Mouse (Mus musculus) G1E (cell line): ENCODE measurements around the gene Fam155a. TPM values are rescaled to one million over a fixed set of nuclear protein-coding genes. Genes with fewer than 3 reads are reported as not detected.

Experiments used
- ATAC-seq: 2 replicates; pipeline ENCODE4 v1.8.0; 2016; ENCODE audit warnings: mild to moderate bottlenecking; ENCODE audit not compliant: insufficient number of reproducible peaks, poor library complexity, low FRiP score, severe bottlenecking; ENCODE audit errors: extremely low read depth
- DNase-seq: peaks from one replicate; pipeline ENCODE4 v3.0.0; 2012; ENCODE audit warnings: low spot score
- H3K27me3 ChIP-seq: 2 replicates; pipeline ENCODE4 v1.6.1; 2012; ENCODE audit warnings: mild to moderate bottlenecking, low read length, inconsistent platforms; ENCODE audit not compliant: insufficient read depth
- H3K36me3 ChIP-seq: replicated peaks from 2 replicates; pipeline ENCODE3; 2012; ENCODE audit warnings: mild to moderate bottlenecking, inconsistent platforms
- H3K4me1 ChIP-seq: 2 replicates; pipeline ENCODE4 v1.6.1; 2012; ENCODE audit warnings: low read depth, low read length, inconsistent platforms, mixed read lengths; ENCODE audit not compliant: insufficient read depth
- H3K4me3 ChIP-seq: 2 replicates; pipeline ENCODE4 v1.5.1; 2012; ENCODE audit warnings: low read depth, mild to moderate bottlenecking, inconsistent platforms, low read length, moderate library complexity, mixed read lengths
- H3K9me3 ChIP-seq: replicated peaks from 2 replicates; pipeline ENCODE4 v1.6.1; 2012; ENCODE audit warnings: inconsistent platforms
- CTCF ChIP-seq: IDR thresholded peaks from 2 replicates; pipeline ENCODE4 v1.5.1; 2012; ENCODE audit warnings: low read depth, low read length, inconsistent platforms, mixed read lengths
- GATA1 ChIP-seq: IDR thresholded peaks from 2 replicates; pipeline ENCODE4 v1.6.1; 2012; ENCODE audit warnings: borderline replicate concordance, low read length, inconsistent platforms, mixed read lengths
- GATA2 ChIP-seq: IDR thresholded peaks from 2 replicates; pipeline ENCODE4 v1.6.1; 2012; ENCODE audit warnings: low read depth, low read length, inconsistent platforms, borderline replicate concordance
- POLR2AphosphoS5 ChIP-seq: IDR thresholded peaks from 2 replicates; pipeline ENCODE4 v1.6.1; 2012; ENCODE audit warnings: low read depth, low read length, inconsistent platforms; ENCODE audit not compliant: insufficient replicate concordance
- TAL1 ChIP-seq: conservative IDR thresholded peaks from 2 replicates; pipeline ENCODE4 v1.6.1; 2012; ENCODE audit warnings: low read depth, low read length, inconsistent platforms, mixed read lengths
- polyA plus RNA-seq: library from polyadenylated mRNA; stranded (reverse); fragments of >175 nt; gene quantifications from 2 replicates; pipeline ENCODE4 v1.2.3, GENCODE M21; 2012
- total RNA-seq, 2 experiments: library from RNA; stranded (forward) in 1 of 2; stranded (reverse) in 1 of 2; fragments of 200-1000 nt in 1 of 2; fragments of >200 nt in 1 of 2; fragmentation: Nextera tagmentation in 1 of 2; gene quantifications; 2 replicates each; pipeline ENCODE4 v1.2.3; 2014 to 2017

The Fam155a gene
- total and polyA plus RNA-seq, 3 experiments = 0.27 TPM; not detected in 2

- H3K4me3 ChIP-seq = no peak overlapping the region
- TF ChIP-seq TAL1 (no peak), GATA2 (no peak), GATA1 (no peak), CTCF (no peak), POLR2AphosphoS5 (no peak)
- H3K27me3 ChIP-seq = no peaks in the 10 kb centered on the region
- H3K4me1 ChIP-seq = no peaks in the 10 kb centered on the region
- DNase-seq = peak; percentile 4
- H3K36me3 ChIP-seq = no peaks in the 10 kb centered on the region
- no peak for ATAC-seq
- H3K9me3 ChIP-seq = no peaks in the 10 kb centered on the region
These were observed 461.5 kb downstream of the Fam155a start for GRCm38 (mm10) chr8:9309456-9309855.

- ATAC-seq = no peak
These were observed 467.3 kb downstream of the Fam155a start for GRCm38 (mm10) chr8:9303526-9304135.

GRCm38 (mm10) chr8:9295046-9295445 is 475.9 kb downstream of the Fam155a start:
- no peaks in the 10 kb centered on the region for H3K4me1 ChIP-seq
- no peak for ATAC-seq
- DNase-seq = no peak
- no peak overlapping the region for H3K4me3 ChIP-seq
- H3K27me3 ChIP-seq = no peaks in the 10 kb centered on the region
- H3K9me3 ChIP-seq = no peaks in the 10 kb centered on the region
- TF ChIP-seq TAL1 (no peak), POLR2AphosphoS5 (no peak), GATA2 (no peak), GATA1 (no peak), CTCF (no peak)
- H3K36me3 ChIP-seq = no peaks in the 10 kb centered on the region

More at GRCm38 (mm10) chr8:9303526-9304135, 467.3 kb downstream of the Fam155a start:
- no peaks in the 10 kb centered on the region for H3K4me1 ChIP-seq
- no peaks in the 10 kb centered on the region for H3K27me3 ChIP-seq
- no peaks in the 10 kb centered on the region for H3K9me3 ChIP-seq
- no peaks in the 10 kb centered on the region for H3K36me3 ChIP-seq
- no peak for DNase-seq
- H3K4me3 ChIP-seq = no peak overlapping the region
- TF ChIP-seq CTCF (no peak), GATA2 (no peak), TAL1 (no peak), POLR2AphosphoS5 (no peak), GATA1 (no peak)

- H3K9me3 ChIP-seq = no peaks in the 10 kb centered on the region
- TF ChIP-seq GATA1 (no peak), POLR2AphosphoS5 (no peak), CTCF (no peak), GATA2 (no peak), TAL1 (no peak)
- no peak overlapping the region for H3K4me3 ChIP-seq
- no peak for ATAC-seq
- no peaks in the 10 kb centered on the region for H3K36me3 ChIP-seq
- no peaks in the 10 kb centered on the region for H3K4me1 ChIP-seq
- no peak for DNase-seq
- H3K27me3 ChIP-seq = no peaks in the 10 kb centered on the region
These were observed 478.4 kb downstream of the Fam155a start for GRCm38 (mm10) chr8:9292532-9292931.

- ATAC-seq (no peak), DNase-seq (no peak)
- H3K4me3 ChIP-seq = no peak overlapping the region
- H3K4me1 ChIP-seq = no peaks in the 10 kb centered on the region
- no peaks in the 10 kb centered on the region for H3K9me3 ChIP-seq
- H3K27me3 ChIP-seq = no peaks in the 10 kb centered on the region
- no peak for TF ChIP-seq GATA2
- TF ChIP-seq GATA1 = no peak
- no peak for TF ChIP-seq CTCF
- TF ChIP-seq POLR2AphosphoS5 = no peak
- TF ChIP-seq TAL1 = no peak
- no peaks in the 10 kb centered on the region for H3K36me3 ChIP-seq
These were observed 482.8 kb downstream of the Fam155a start for GRCm38 (mm10) chr8:9288015-9288729.

GRCm38 (mm10) chr8:9274117-9274516 is 496.8 kb downstream of the Fam155a start:
- Histone ChIP-seq H3K36me3 (no peaks in the 10 kb centered on the region), H3K4me1 (no peaks in the 10 kb centered on the region), H3K9me3 (no peaks in the 10 kb centered on the region), H3K4me3 (no peak overlapping the region), H3K27me3 (no peaks in the 10 kb centered on the region)
- no peak for TF ChIP-seq GATA2
- TF ChIP-seq TAL1 = no peak
- no peak for TF ChIP-seq POLR2AphosphoS5
- TF ChIP-seq CTCF = no peak
- TF ChIP-seq GATA1 = no peak
- ATAC-seq (no peak), DNase-seq (no peak)
